Mouse (Mus musculus) bone marrow, adult 2 months (tissue): ENCODE measurements around the gene Mei4.

Experiments
- CTCF ChIP-seq: fragments of 200-500 bp; IDR thresholded peaks from 2 replicates; pipeline ENCODE4 v1.5.1; 2011; ENCODE audit warnings: low read length, control low read depth; ENCODE audit not compliant: control insufficient read depth, insufficient read depth
- POLR2A ChIP-seq: fragments of 200-500 bp; IDR thresholded peaks from 2 replicates; pipeline ENCODE4 v1.6.1; 2011; ENCODE audit warnings: low read depth, mild to moderate bottlenecking, control low read depth, low read length, borderline replicate concordance; ENCODE audit not compliant: control insufficient read depth

- TF ChIP-seq CTCF (no peak), POLR2A (no peak)
Observed at GRCm38 (mm10) chr9:81924744-81925143, 61.3 kb downstream of the Mei4 start.
